Mouse (Mus musculus): ENCODE measurements around the gene Vwa1.

DNA sequence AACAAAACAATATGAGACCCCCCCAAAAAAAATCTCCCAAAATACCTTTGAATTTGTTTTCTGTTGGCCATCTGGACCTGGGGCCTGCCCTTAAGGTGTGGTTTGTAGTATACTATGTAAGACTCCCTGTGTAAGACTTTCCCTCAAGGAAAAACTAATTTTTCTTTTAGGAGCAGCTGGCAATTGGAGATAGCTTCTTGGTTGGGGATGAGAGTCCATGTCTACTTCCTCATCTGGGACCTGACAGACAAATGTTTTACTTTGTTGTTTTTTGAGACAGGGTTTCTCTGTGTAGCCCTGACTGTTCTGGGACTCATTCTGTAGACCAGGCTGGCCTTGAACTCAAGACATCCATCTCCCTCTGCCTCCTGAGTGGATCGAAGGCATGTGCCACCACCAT, 27.6 kb upstream of the Vwa1 start:
- TF ChIP-seq POLR2A (IDR thresholded peaks at IDR 0.05; ENCODE audit: low read depth, low read length), result no peak
- TF ChIP-seq CTCF (conservative IDR thresholded peaks at IDR 0.05; ENCODE audit: insufficient read depth, insufficient read length, low read depth, low read length), result no peak
